Mouse (Mus musculus) forebrain, embryonic 14.5 days (tissue): ENCODE measurements around the gene Chmp3. TPM values are rescaled to one million over a fixed set of nuclear protein-coding genes. Genes with fewer than 3 reads are reported as not detected.
A peak's percentile ranks its signal among the peaks of the same experiment; 100 is the strongest.

Experiments
- ATAC-seq: fragments of 200-750 bp; cut with Nextera tagmentation; 2 replicates; pipeline ENCODE4 v1.8.0; 2017; ENCODE audit warnings: mild to moderate bottlenecking, moderate library complexity
- DNase-seq: peaks from one replicate; pipeline ENCODE4 v3.0.0-alpha.2; 2015; ENCODE audit warnings: low spot score
- H3K27ac ChIP-seq: fragments of 300-500 bp; sonication (generic); 2 replicates; pipeline ENCODE4 v1.5.1; 2014; ENCODE audit warnings: low read depth, mild to moderate bottlenecking, control low read depth, low read length, moderate library complexity
- H3K27me3 ChIP-seq: fragments of 300-500 bp; sonication (generic); replicated peaks from 2 replicates; pipeline ENCODE4 v1.6.1; 2014; ENCODE audit warnings: low read length, control low read depth, mixed read lengths; ENCODE audit not compliant: control insufficient read depth, insufficient read depth
- H3K36me3 ChIP-seq: fragments of 300-500 bp; sonication (generic); 2 replicates; pipeline ENCODE4 v1.6.1; 2014; ENCODE audit warnings: low read length, control low read depth; ENCODE audit not compliant: control insufficient read depth, insufficient read depth
- H3K4me1 ChIP-seq: fragments of 300-500 bp; sonication (generic); 2 replicates; pipeline ENCODE4 v1.6.1; 2014; ENCODE audit warnings: antibody characterized with exemption, low read length, control low read depth; ENCODE audit not compliant: control insufficient read depth, insufficient read depth
- H3K4me2 ChIP-seq: fragments of 300-500 bp; sonication (generic); 2 replicates; pipeline ENCODE4 v1.6.1; 2014; ENCODE audit warnings: mild to moderate bottlenecking, control low read depth, low read length
- H3K4me3 ChIP-seq: fragments of 300-500 bp; sonication (generic); 2 replicates; pipeline ENCODE4 v1.5.1; 2014; ENCODE audit warnings: low read depth, low read length, control low read depth
- H3K9ac ChIP-seq: fragments of 300-500 bp; sonication (generic); 2 replicates; pipeline ENCODE4 v1.6.1; 2014; ENCODE audit warnings: mild to moderate bottlenecking, low read length, control low read depth, moderate library complexity
- H3K9me3 ChIP-seq: fragments of 300-500 bp; sonication (generic); replicated peaks from 2 replicates; pipeline ENCODE4 v1.6.1; 2016; ENCODE audit warnings: low read length, control low read depth, mixed read lengths; ENCODE audit not compliant: control insufficient read depth
- WGBS: fragments of 180-500 bp; shearing (Covaris S2); extraction: QIAGEN DNeasy Blood & Tissue Kit; methylation state at CpG from one replicate; pipeline ENCODE4 v1.1.7; 2014; 5-methylcytosine and 5-hydroxymethylcytosine counted together
- polyA plus RNA-seq: library from polyadenylated mRNA; unstranded; fragments of >200 nt; fragmentation: Nextera tagmentation; extraction: Ambion mirVana; gene quantifications from 2 replicates; pipeline ENCODE4 v1.2.1, GENCODE M21; 2014

Chmp3 gene
- polyA plus RNA-seq, 1 experiment from 2014 or later = 58.8 TPM

- Histone ChIP-seq H3K27ac (no peak overlapping the region), H3K9me3 (no peaks in the 10 kb centered on the region), H3K4me2 (no peak overlapping the region), H3K36me3 (peaks cover 89% of the 10 kb centered on the region), H3K27me3 (no peaks in the 10 kb centered on the region), H3K4me3 (no peak overlapping the region), H3K9ac (no peak overlapping the region), H3K4me1 (no peaks in the 10 kb centered on the region)
- ATAC-seq (no peak), DNase-seq (no peak)
- WGBS = 93% methylated on average over 5 of the region's 5 CpGs
Measured at GRCm38 (mm10) chr6:71621551-71621950, 78.0 kb downstream of the Chmp3 start.

GRCm38 (mm10) chr6:71621981-71622380 is 78.4 kb downstream of the Chmp3 start:
- 85% methylated on average over 5 of the region's 5 CpGs for WGBS
- Histone ChIP-seq H3K4me3 (no peak overlapping the region), H3K36me3 (peaks cover 88% of the 10 kb centered on the region), H3K27me3 (no peaks in the 10 kb centered on the region), H3K4me2 (no peak overlapping the region), H3K9ac (no peak overlapping the region), H3K27ac (no peak overlapping the region), H3K4me1 (no peaks in the 10 kb centered on the region), H3K9me3 (no peaks in the 10 kb centered on the region)
- DNase-seq = no peak
- ATAC-seq = no peak

GRCm38 (mm10) chr6:71624723-71625122 is 81.1 kb downstream of the Chmp3 start:
- Histone ChIP-seq H3K27ac (no peak overlapping the region), H3K9ac (no peak overlapping the region), H3K4me1 (0 out of 2 replicates have a peak, but pooled peaks cover 5% of the 10 kb centered on the region), H3K4me3 (no peak overlapping the region), H3K27me3 (no peaks in the 10 kb centered on the region), H3K9me3 (no peaks in the 10 kb centered on the region), H3K36me3 (peaks cover 79% of the 10 kb centered on the region), H3K4me2 (no peak overlapping the region)
- DNase-seq (no peak), ATAC-seq (no peak)

- no peaks in the 10 kb centered on the region for H3K27me3 ChIP-seq
- no peak for ATAC-seq
- H3K9ac ChIP-seq = no peak overlapping the region
- DNase-seq = no peak
- H3K4me3 ChIP-seq = no peak overlapping the region
- H3K9me3 ChIP-seq = no peaks in the 10 kb centered on the region
- H3K27ac ChIP-seq = no peak overlapping the region
- 91% methylated on average over 2 of the region's 2 CpGs for WGBS
- peaks cover 68% of the 10 kb centered on the region for H3K36me3 ChIP-seq
- H3K4me2 ChIP-seq = no peak overlapping the region
- peaks cover 16% of the 10 kb centered on the region for H3K4me1 ChIP-seq
Measured at GRCm38 (mm10) chr6:71625984-71626383, 82.4 kb downstream of the Chmp3 start.

- DNase-seq = no peak
- Histone ChIP-seq H3K9ac (no peak overlapping the region), H3K4me2 (no peak overlapping the region), H3K27ac (no peak overlapping the region), H3K27me3 (no peaks in the 10 kb centered on the region), H3K4me1 (peaks cover 22% of the 10 kb centered on the region), H3K36me3 (peaks cover 56% of the 10 kb centered on the region), H3K4me3 (no peak overlapping the region), H3K9me3 (no peaks in the 10 kb centered on the region)
- no peak for ATAC-seq
Measured at GRCm38 (mm10) chr6:71627325-71627724, 83.7 kb downstream of the Chmp3 start.

- WGBS = 17% methylated on average over 2 of the region's 2 CpGs
- Histone ChIP-seq H3K9ac (peak overlapping the region; percentile 86), H3K4me2 (peak overlapping the region; percentile 87), H3K36me3 (peaks cover 23% of the 10 kb centered on the region), H3K9me3 (no peaks in the 10 kb centered on the region), H3K27ac (no peak overlapping the region), H3K27me3 (no peaks in the 10 kb centered on the region), H3K4me1 (peaks cover 22% of the 10 kb centered on the region), H3K4me3 (peak overlapping the region; percentile 87)
- ATAC-seq (no peak), DNase-seq (no peak)
Measured at GRCm38 (mm10) chr6:71631196-71631595, 87.6 kb downstream of the Chmp3 start.

GRCm38 (mm10) chr6:71631706-71632461 is 88.3 kb downstream of the Chmp3 start:
- Histone ChIP-seq H3K27ac (peak overlapping the region; percentile 100), H3K4me1 (peaks cover 22% of the 10 kb centered on the region), H3K4me2 (peak overlapping the region; percentile 87), H3K9me3 (no peaks in the 10 kb centered on the region), H3K9ac (peak overlapping the region; percentile 86), H3K36me3 (peaks cover 17% of the 10 kb centered on the region), H3K27me3 (no peaks in the 10 kb centered on the region), H3K4me3 (peak overlapping the region; percentile 87)
- 2% methylated on average over 40 of the region's 42 CpGs for WGBS
- peak; percentile 45 for DNase-seq
- no peak for ATAC-seq

Other genes with a start within 250 kb of the Chmp3 start
- gene Smyd1, start 221.6 kb upstream of the Chmp3 start, polyA plus RNA-seq = 0.08 and 0.21 TPM in 2 replicates
- gene Cd8b1, start 221.0 kb upstream of the Chmp3 start, polyA plus RNA-seq = not detected in 2 replicates
- not detected in 2 replicates for gene Cd8a, start 170.4 kb upstream of the Chmp3 start, polyA plus RNA-seq
- 4.5 and 5.8 TPM in 2 replicates for gene Rmnd5a, start 103.2 kb upstream of the Chmp3 start, polyA plus RNA-seq
- gene Rnf103, start 49.9 kb upstream of the Chmp3 start, polyA plus RNA-seq = 22.8 and 26.0 TPM in 2 replicates
- 47.4 and 49.5 TPM in 2 replicates for gene Kdm3a, start 89.2 kb downstream of the Chmp3 start, polyA plus RNA-seq
- gene Reep1, start 163.8 kb downstream of the Chmp3 start, polyA plus RNA-seq = 167 and 200 TPM in 2 replicates